Mouse (Mus musculus) midbrain, postnatal 0 days (tissue): ENCODE measurements around the gene Eef1e1. TPM values are rescaled to one million over a fixed set of nuclear protein-coding genes. Genes with fewer than 3 reads are reported as not detected.
"Not testable (repeated sequence)": the region's sequence is repeated elsewhere in the genome, so short reads cannot be mapped to it uniquely, and the experiment has no call there.

Experiments
- ATAC-seq: fragments of 200-750 bp; cut with Nextera tagmentation; 2 replicates; pipeline ENCODE4 v1.8.0; 2017; ENCODE audit warnings: moderate number of reproducible peaks, mild to moderate bottlenecking, moderate TSS enrichment, moderate library complexity; ENCODE audit not compliant: low FRiP score
- DNase-seq: peaks from one replicate; pipeline ENCODE4 v3.0.0-alpha.2; 2015; ENCODE audit warnings: low spot score
- H3K27ac ChIP-seq: fragments of 300-500 bp; sonication (generic); 2 replicates; pipeline ENCODE4 v1.5.1; 2014; ENCODE audit warnings: low read depth, mild to moderate bottlenecking, low read length, mixed read lengths
- H3K27me3 ChIP-seq: fragments of 300-500 bp; sonication (generic); 2 replicates; pipeline ENCODE4 v1.6.1; 2014; ENCODE audit warnings: low read length, control low read depth, mixed read lengths; ENCODE audit not compliant: insufficient read depth
- H3K36me3 ChIP-seq: fragments of 300-500 bp; sonication (generic); 2 replicates; pipeline ENCODE4 v1.6.1; 2014; ENCODE audit warnings: low read length, control low read depth, mixed read lengths; ENCODE audit not compliant: insufficient read depth
- H3K4me1 ChIP-seq: fragments of 300-500 bp; sonication (generic); 2 replicates; pipeline ENCODE4 v1.6.1; 2014; ENCODE audit warnings: mild to moderate bottlenecking, control low read depth, antibody characterized with exemption, low read length, mixed read lengths; ENCODE audit not compliant: insufficient read depth
- H3K4me2 ChIP-seq: fragments of 300-500 bp; sonication (generic); 2 replicates; pipeline ENCODE4 v1.6.1; 2014; ENCODE audit warnings: low read depth, mild to moderate bottlenecking, low read length, mixed read lengths; ENCODE audit not compliant: poor library complexity, severe bottlenecking
- H3K4me3 ChIP-seq: fragments of 300-500 bp; sonication (generic); 2 replicates; pipeline ENCODE4 v1.5.1; 2014; ENCODE audit warnings: low read depth, mild to moderate bottlenecking, low read length, moderate library complexity
- H3K9ac ChIP-seq: fragments of 300-500 bp; sonication (generic); replicated peaks from 2 replicates; pipeline ENCODE4 v1.6.1; 2014; ENCODE audit warnings: mild to moderate bottlenecking, low read length, moderate library complexity, mixed read lengths; ENCODE audit not compliant: poor library complexity, severe bottlenecking
- H3K9me3 ChIP-seq: fragments of 300-500 bp; sonication (generic); 2 replicates; pipeline ENCODE4 v1.6.1; 2016; ENCODE audit warnings: low read length, control low read depth
- CTCF ChIP-seq: IDR thresholded peaks from 2 replicates; pipeline ENCODE4 v1.5.1; 2016; ENCODE audit warnings: antibody characterized with exemption, mild to moderate bottlenecking
- WGBS: fragments of 180-500 bp; shearing (Covaris S2); extraction: QIAGEN DNeasy Blood & Tissue Kit; methylation state at CpG from one replicate; pipeline ENCODE4 v1.1.7; 2014; 5-methylcytosine and 5-hydroxymethylcytosine counted together
- polyA plus RNA-seq: library from polyadenylated mRNA; unstranded; fragments of >200 nt; fragmentation: Nextera tagmentation; extraction: Ambion mirVana; gene quantifications from 2 replicates; pipeline ENCODE4 v1.2.1, GENCODE M21; 2015
- total RNA-seq: library from RNA; depleted of rRNA; stranded (reverse); fragments of >200 nt; gene quantifications from 2 replicates; pipeline ENCODE4 v1.2.3, GENCODE M21; 2014

Eef1e1 gene
- total and polyA plus RNA-seq, 2 experiments from 2014 or later = 32.2 to 108 TPM

- ATAC-seq (no peak), DNase-seq (no peak)
- Histone ChIP-seq H3K9ac (no peak overlapping the region), H3K4me3 (no peak overlapping the region), H3K27ac (no peak overlapping the region), H3K4me2 (peak overlapping the region; percentile 58; the same call in 1 of the 2 replicates), H3K4me1 (no peaks in the 10 kb centered on the region), H3K9me3 (no peaks in the 10 kb centered on the region), H3K36me3 (no peaks in the 10 kb centered on the region), H3K27me3 (no peaks in the 10 kb centered on the region)
- no peak for TF ChIP-seq CTCF
- WGBS = 95% methylated on average over 6 of the region's 6 CpGs
Observed at GRCm38 (mm10) chr13:38633287-38634000, 25.4 kb downstream of the Eef1e1 start.

- H3K27me3 ChIP-seq = no peaks in the 10 kb centered on the region
- H3K9ac ChIP-seq = no peak overlapping the region
- H3K4me2 ChIP-seq = no peak overlapping the region
- H3K36me3 ChIP-seq = no peaks in the 10 kb centered on the region
- no peaks in the 10 kb centered on the region for H3K9me3 ChIP-seq
- ATAC-seq = no peak
- 88% methylated on average over 6 of the region's 6 CpGs for WGBS
- no peak for DNase-seq
- H3K4me3 ChIP-seq = no peak overlapping the region
- no peak for TF ChIP-seq CTCF
- no peaks in the 10 kb centered on the region for H3K4me1 ChIP-seq
- no peak overlapping the region for H3K27ac ChIP-seq
Observed at GRCm38 (mm10) chr13:38632556-38632955, 26.3 kb downstream of the Eef1e1 start.

- H3K4me1 ChIP-seq = no peaks in the 10 kb centered on the region
- no peak overlapping the region for H3K4me2 ChIP-seq
- ATAC-seq (no peak), DNase-seq (no peak)
- WGBS = 17% methylated on average over 6 of the region's 6 CpGs
- H3K9ac ChIP-seq = no peak overlapping the region
- TF ChIP-seq CTCF = no peak
- H3K4me3 ChIP-seq = no peak overlapping the region
- no peaks in the 10 kb centered on the region for H3K36me3 ChIP-seq
- no peaks in the 10 kb centered on the region for H3K27me3 ChIP-seq
- no peaks in the 10 kb centered on the region for H3K9me3 ChIP-seq
- H3K27ac ChIP-seq = no peak overlapping the region
Observed at GRCm38 (mm10) chr13:38626229-38626525, 32.7 kb downstream of the Eef1e1 start.

- 21% methylated on average over 5 of the region's 5 CpGs for WGBS
- peak; percentile 79 for DNase-seq
- no peaks in the 10 kb centered on the region for H3K36me3 ChIP-seq
Observed at GRCm38 (mm10) chr13:38625492-38626228, 33.2 kb downstream of the Eef1e1 start.

GRCm38 (mm10) chr13:38624292-38624902, 34.5 kb downstream of the Eef1e1 start:
- no peak for TF ChIP-seq CTCF
- Histone ChIP-seq H3K4me2 (no peak overlapping the region), H3K36me3 (no peaks in the 10 kb centered on the region), H3K9ac (no peak overlapping the region), H3K27ac (no peak overlapping the region), H3K27me3 (no peaks in the 10 kb centered on the region), H3K4me1 (no peaks in the 10 kb centered on the region), H3K9me3 (no peaks in the 10 kb centered on the region), H3K4me3 (no peak overlapping the region)
- no peak for DNase-seq
- no peak for ATAC-seq
- 94% methylated on average over 8 of the region's 8 CpGs for WGBS

More at GRCm38 (mm10) chr13:38625492-38626228, 33.2 kb downstream of the Eef1e1 start:
- H3K27me3 ChIP-seq = no peaks in the 10 kb centered on the region
- no peak overlapping the region for H3K9ac ChIP-seq
- H3K9me3 ChIP-seq = no peaks in the 10 kb centered on the region
- no peak for ATAC-seq
- no peak overlapping the region for H3K4me3 ChIP-seq
- peak; percentile 73 for TF ChIP-seq CTCF
- no peaks in the 10 kb centered on the region for H3K4me1 ChIP-seq
- no peak overlapping the region for H3K27ac ChIP-seq
- no peak overlapping the region for H3K4me2 ChIP-seq

GRCm38 (mm10) chr13:38623296-38623695, 35.6 kb downstream of the Eef1e1 start:
- WGBS = 95% methylated on average over 5 of the region's 5 CpGs
- H3K9me3 ChIP-seq = no peaks in the 10 kb centered on the region
- no peaks in the 10 kb centered on the region for H3K4me1 ChIP-seq
- no peak overlapping the region for H3K27ac ChIP-seq
- no peak for TF ChIP-seq CTCF
- no peak overlapping the region for H3K9ac ChIP-seq
- H3K27me3 ChIP-seq = no peaks in the 10 kb centered on the region
- ATAC-seq = no peak
- H3K36me3 ChIP-seq = peaks cover 3% of the 10 kb centered on the region; the same call in 1 of the 2 replicates
- H3K4me2 ChIP-seq = no peak overlapping the region
- H3K4me3 ChIP-seq = no peak overlapping the region
- DNase-seq = no peak

GRCm38 (mm10) chr13:38618001-38618630, 40.7 kb downstream of the Eef1e1 start:
- not testable (repeated sequence) for H3K9ac ChIP-seq, H3K4me1 ChIP-seq, DNase-seq, H3K27me3 ChIP-seq, H3K4me2 ChIP-seq, H3K4me3 ChIP-seq, H3K27ac ChIP-seq, H3K9me3 ChIP-seq
- peaks cover 15% of the 10 kb centered on the region for H3K36me3 ChIP-seq
- peak; percentile 44; the same call in 1 of the 2 replicates for ATAC-seq
- WGBS = 72% methylated on average over 4 of the region's 4 CpGs
